Mouse (Mus musculus) CH12.LX (cell line): ENCODE data around the gene Necab3. TPM values are rescaled to one million over a fixed set of nuclear protein-coding genes. Genes with fewer than 3 reads are reported as not detected.

ENCODE experiments used
- DNase-seq: peaks from one replicate; pipeline ENCODE4 v3.0.0-alpha.2; 2013; ENCODE audit errors: extremely low read depth
- H3K27ac ChIP-seq: 2 replicates; pipeline ENCODE4 v1.5.1; 2012; ENCODE audit warnings: low read depth, mild to moderate bottlenecking, control low read depth, moderate library complexity; ENCODE audit not compliant: insufficient read depth
- H3K27me3 ChIP-seq: replicated peaks from 2 replicates; pipeline ENCODE3; 2012; ENCODE audit warnings: inconsistent platforms
- H3K36me3 ChIP-seq, 2 experiments: replicated peaks in 1 of 2; 2 replicates each; pipeline versions ENCODE3 to v1.6.1; 2012; ENCODE audit warnings: inconsistent platforms in 1 of 2, low read length in 1 of 2, mild to moderate bottlenecking in 1 of 2, mixed read lengths in 1 of 2, moderate library complexity in 1 of 2; ENCODE audit not compliant: control insufficient read depth in 1 of 2, insufficient read depth in 1 of 2
- H3K4me1 ChIP-seq, 2 experiments: 2 replicates each; pipeline ENCODE4 v1.6.1; 2012; ENCODE audit warnings: inconsistent platforms in 1 of 2, moderate library complexity in 1 of 2; ENCODE audit not compliant: insufficient read depth in 2 of 2, control insufficient read depth in 1 of 2
- H3K4me2 ChIP-seq: 2 replicates; pipeline ENCODE4 v1.6.1; 2012; ENCODE audit warnings: low read depth, mild to moderate bottlenecking, control low read depth; ENCODE audit not compliant: poor library complexity, insufficient read depth, severe bottlenecking
- H3K4me3 ChIP-seq, 3 experiments: fragments of 150-350 bp in 1 of 3; sonication (generic) in 1 of 3; replicated peaks in 1 of 3; 2 replicates each; pipeline versions ENCODE3 to v1.5.1; 2011 to 2012; ENCODE audit warnings: low read depth in 2 of 3, low read length in 2 of 3, mild to moderate bottlenecking in 2 of 3, moderate library complexity in 2 of 3, control low read depth in 1 of 3, improper control_type of control experiment in 1 of 3, inconsistent platforms in 1 of 3, mixed read lengths in 1 of 3; ENCODE audit not compliant: poor library complexity in 1 of 3
- H3K79me2 ChIP-seq: replicated peaks from 2 replicates; pipeline ENCODE4 v1.6.1; 2012; ENCODE audit warnings: mild to moderate bottlenecking, moderate library complexity; ENCODE audit not compliant: control insufficient read depth, poor library complexity, insufficient read depth, severe bottlenecking; ENCODE audit errors: extremely low read depth
- H3K9ac ChIP-seq: 2 replicates; pipeline ENCODE4 v1.6.1; 2012; ENCODE audit warnings: low read depth, mild to moderate bottlenecking, control low read depth, moderate library complexity; ENCODE audit not compliant: insufficient read depth
- H3K9me3 ChIP-seq: replicated peaks from 2 replicates; pipeline ENCODE3; 2012; ENCODE audit warnings: low read length, inconsistent platforms, mixed read lengths
- BHLHE40 ChIP-seq: IDR thresholded peaks from 2 replicates; pipeline ENCODE4 v1.6.1; 2011; ENCODE audit warnings: mild to moderate bottlenecking, low read depth, low read length, improper control_type of control experiment
- CHD2 ChIP-seq: IDR thresholded peaks from 2 replicates; pipeline ENCODE4 v1.6.1; 2011; ENCODE audit warnings: low read length, improper control_type of control experiment
- CTCF ChIP-seq, 2 experiments: IDR thresholded peaks in 1 of 2; conservative IDR thresholded peaks in 1 of 2; 2 replicates each; pipeline ENCODE4 v1.5.1; 2011 to 2012; ENCODE audit warnings: low read depth in 2 of 2, low read length in 2 of 2, improper control_type of control experiment in 1 of 2, inconsistent platforms in 1 of 2, mild to moderate bottlenecking in 1 of 2, moderate library complexity in 1 of 2
- E2F4 ChIP-seq: IDR thresholded peaks from 2 replicates; pipeline ENCODE4 v1.6.1; 2011; ENCODE audit warnings: low read depth, low read length, improper control_type of control experiment; ENCODE audit not compliant: insufficient replicate concordance
- EP300 ChIP-seq: IDR thresholded peaks from 2 replicates; pipeline ENCODE4 v1.6.1; 2011; ENCODE audit warnings: low read length, improper control_type of control experiment
- IRF4 ChIP-seq: IDR thresholded peaks from 2 replicates; pipeline ENCODE4 v1.6.1; 2014; ENCODE audit warnings: low read depth, mild to moderate bottlenecking, inconsistent platforms, low read length, improper control_type of control experiment
- JUN ChIP-seq: IDR thresholded peaks from 2 replicates; pipeline ENCODE4 v1.6.1; 2011; ENCODE audit warnings: low read depth, mild to moderate bottlenecking, low read length, improper control_type of control experiment, moderate library complexity; ENCODE audit not compliant: insufficient read depth
- JUND ChIP-seq: conservative IDR thresholded peaks from 2 replicates; pipeline ENCODE4 v1.6.1; 2011; ENCODE audit warnings: low read depth, low read length, improper control_type of control experiment
- KAT2A ChIP-seq: IDR thresholded peaks from 2 replicates; pipeline ENCODE4 v1.6.1; 2012; ENCODE audit warnings: low read length, improper control_type of control experiment, inconsistent platforms; ENCODE audit not compliant: insufficient replicate concordance
- MAFK ChIP-seq: IDR thresholded peaks from 2 replicates; pipeline ENCODE4 v1.6.1; 2011; ENCODE audit warnings: low read length, improper control_type of control experiment; ENCODE audit not compliant: insufficient replicate concordance
- MAX ChIP-seq: IDR thresholded peaks from 2 replicates; pipeline ENCODE4 v1.6.1; 2011; ENCODE audit warnings: low read length, improper control_type of control experiment
- MAZ ChIP-seq: IDR thresholded peaks from 2 replicates; pipeline ENCODE4 v1.6.1; 2012; ENCODE audit warnings: low read depth, mild to moderate bottlenecking, inconsistent platforms, low read length, improper control_type of control experiment, moderate library complexity
- MXI1 ChIP-seq: IDR thresholded peaks from 2 replicates; pipeline ENCODE4 v1.6.1; 2011; ENCODE audit warnings: mild to moderate bottlenecking, low read depth, low read length, improper control_type of control experiment
- NELFE ChIP-seq: IDR thresholded peaks from 2 replicates; pipeline ENCODE4 v1.6.1; 2011; ENCODE audit warnings: low read depth, low read length, improper control_type of control experiment
- NRF1 ChIP-seq: IDR thresholded peaks from 2 replicates; pipeline ENCODE4 v1.6.1; 2014; ENCODE audit warnings: low read depth, mild to moderate bottlenecking, inconsistent platforms, low read length, improper control_type of control experiment, moderate library complexity
- POLR2A ChIP-seq: IDR thresholded peaks from 2 replicates; pipeline ENCODE4 v1.6.1; 2011; ENCODE audit warnings: low read depth, mild to moderate bottlenecking, improper control_type of control experiment, low read length
- RAD21 ChIP-seq: IDR thresholded peaks from 2 replicates; pipeline ENCODE4 v1.6.1; 2011; ENCODE audit warnings: low read depth, mild to moderate bottlenecking, low read length, improper control_type of control experiment, moderate library complexity
- SIN3A ChIP-seq: IDR thresholded peaks from 2 replicates; pipeline ENCODE4 v1.6.1; 2012; ENCODE audit warnings: low read length, improper control_type of control experiment, inconsistent platforms
- SMC3 ChIP-seq: IDR thresholded peaks from 2 replicates; pipeline ENCODE4 v1.6.1; 2011; ENCODE audit warnings: low read depth, low read length, improper control_type of control experiment
- UBTF ChIP-seq: IDR thresholded peaks from 2 replicates; pipeline ENCODE4 v1.6.1; 2012; ENCODE audit warnings: low read depth, mild to moderate bottlenecking, inconsistent platforms, low read length, improper control_type of control experiment, moderate library complexity
- ZKSCAN1 ChIP-seq: IDR thresholded peaks from 2 replicates; pipeline ENCODE4 v1.6.1; 2012; ENCODE audit warnings: low read depth, inconsistent platforms, low read length, improper control_type of control experiment, borderline replicate concordance
- ZMIZ1 ChIP-seq: IDR thresholded peaks from 2 replicates; pipeline ENCODE4 v1.6.1; 2012; ENCODE audit warnings: low read depth, mild to moderate bottlenecking, inconsistent platforms, low read length, improper control_type of control experiment
- ZNF384 ChIP-seq: IDR thresholded peaks from 2 replicates; pipeline ENCODE4 v1.6.1; 2012; ENCODE audit warnings: low read depth, low read length, improper control_type of control experiment, inconsistent platforms
- dilution Hi-C: fragments of 300-500 bp; cut with MboI; formaldehyde crosslinking; loops from 2 replicates; pipeline ENCODE4 v1.14.3; 2020; ENCODE audit warnings: low sequenced_read_pairs; ENCODE audit not compliant: extremely low pct_unique_long_range_greater_than_20kb, extremely low pct_ligation_motif_present
- in situ Hi-C: fragments of 300-500 bp; cut with MboI; formaldehyde crosslinking; loops from 3 replicates; pipeline ENCODE4 v1.14.3; 2019; ENCODE audit warnings: low sequenced_read_pairs, low pct_ligation_motif_present, low pct_unique_long_range_greater_than_20kb, mixed read lengths
- polyA plus RNA-seq: library from polyadenylated mRNA; unstranded; fragments of >175 nt; gene quantifications from 2 replicates; pipeline ENCODE4 v1.2.1, GENCODE M21; 2012; ENCODE audit warnings: low read depth; ENCODE audit not compliant: insufficient read length
- total RNA-seq, 2 experiments: library from RNA; depleted of rRNA; stranded (reverse); fragments of 300-350 nt in 1 of 2; fragments of >200 nt in 1 of 2; gene quantifications; 2 replicates each; pipeline ENCODE4 v1.2.3; 2012 to 2014

Gene Necab3
- total and polyA plus RNA-seq, 3 experiments = 0.87 to 2.8 (median 1.6) TPM

DNA sequence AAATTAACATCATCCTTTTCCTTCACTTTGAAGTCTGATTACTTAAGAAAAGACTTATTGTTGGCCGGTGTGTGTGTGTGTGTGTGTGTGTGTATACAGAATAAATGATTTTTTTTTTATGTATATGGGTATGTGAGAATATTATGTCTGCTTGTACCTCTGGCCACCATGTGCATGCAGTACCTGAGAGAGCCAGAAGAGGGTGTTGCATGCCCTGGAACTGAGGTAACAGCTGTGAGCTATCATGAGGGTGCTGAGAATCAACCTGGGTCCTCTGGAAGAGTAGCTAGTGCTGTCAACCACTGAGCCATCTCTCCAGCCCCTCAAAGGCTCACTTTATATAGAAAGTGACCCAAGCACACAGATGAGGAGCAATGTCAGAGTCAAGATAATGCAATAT, 22.7 kb upstream of the Necab3 start:
- in situ Hi-C loops = no loop called here
- H3K27ac ChIP-seq = no peak overlapping the region
- no peaks in the 10 kb centered on the region for H3K27me3 ChIP-seq
- no peak overlapping the region for H3K4me3 ChIP-seq
- peaks cover 0 to 11% of the 10 kb centered on the region in 2 experiments; a peak in 2 of 4 replicates for H3K4me1 ChIP-seq
- dilution Hi-C loops = no loop called here
- H3K79me2 ChIP-seq = no peaks in the 10 kb centered on the region
- H3K36me3 ChIP-seq = no peaks in the 10 kb centered on the region
- no peak overlapping the region for H3K4me2 ChIP-seq
- DNase-seq = no peak
- TF ChIP-seq RAD21 = no peak; the same call in 1 of the 2 replicates
- peak; percentile 7 to 19; a peak in 1 of 4 replicates for TF ChIP-seq CTCF (conservative IDR thresholded peaks at IDR 0.05 in 1 of 2, IDR thresholded peaks at IDR 0.05 in 1 of 2; ENCODE audit: low read depth in 2 of 2, low read length in 2 of 2)
- TF ChIP-seq MAX = no peak
- no peak for TF ChIP-seq MAFK
- no peak for TF ChIP-seq EP300
- H3K9me3 ChIP-seq = no peaks in the 10 kb centered on the region
- H3K9ac ChIP-seq = no peak overlapping the region

DNA sequence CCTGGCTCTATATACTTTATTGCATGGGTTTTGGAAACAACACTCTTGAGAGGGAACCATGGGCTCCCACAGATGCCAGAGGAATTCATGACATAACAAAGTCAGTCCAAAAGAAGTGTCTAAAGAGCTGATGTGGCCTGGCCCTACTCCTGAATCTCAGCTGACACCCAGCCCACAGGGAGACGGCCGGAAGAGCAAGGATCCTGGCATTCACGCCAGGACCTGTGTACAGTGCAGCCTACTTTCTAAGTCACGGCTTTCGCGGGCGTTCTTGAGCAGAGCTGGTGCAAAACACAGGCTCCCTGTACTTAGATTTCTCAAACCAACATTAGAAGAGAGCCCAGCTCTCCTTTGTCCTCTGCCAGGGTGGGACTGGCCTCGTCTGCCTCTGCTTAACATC, 21.9 kb upstream of the Necab3 start:
- Histone ChIP-seq H3K4me1 (peaks cover 0 to 16% of the 10 kb centered on the region in 2 experiments; a peak in 2 of 4 replicates), H3K4me2 (no peak overlapping the region), H3K36me3 (no peaks in the 10 kb centered on the region), H3K9me3 (no peaks in the 10 kb centered on the region), H3K79me2 (no peaks in the 10 kb centered on the region), H3K4me3 (no peak overlapping the region), H3K27ac (no peak overlapping the region), H3K9ac (no peak overlapping the region), H3K27me3 (no peaks in the 10 kb centered on the region)
- in situ Hi-C loops (no loop called here), dilution Hi-C loops (no loop called here)
- no peak for DNase-seq
- TF ChIP-seq UBTF (no peak), BHLHE40 (no peak), NRF1 (no peak), POLR2A (no peak), RAD21 (no peak), CHD2 (no peak), SMC3 (no peak), MXI1 (no peak), MAX (no peak), EP300 (no peak), JUN (no peak)

DNA sequence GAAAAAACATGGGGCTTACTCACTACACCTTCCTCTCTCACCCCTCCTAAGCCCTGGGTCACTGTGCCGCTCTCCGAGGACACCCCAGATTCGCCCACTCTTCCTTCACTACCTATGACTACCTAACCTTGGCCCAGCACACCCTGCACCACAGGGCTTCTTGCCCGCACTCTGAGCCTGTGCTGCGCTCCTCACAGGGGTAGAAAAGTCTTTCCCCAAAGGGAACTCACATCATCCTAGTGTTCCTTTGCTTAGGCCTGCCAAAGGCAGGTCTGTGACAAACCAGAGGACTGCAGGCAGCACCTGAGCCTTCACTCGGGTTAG, 19.0 kb upstream of the Necab3 start:
- no peak for TF ChIP-seq POLR2A
- TF ChIP-seq SIN3A = no peak
- TF ChIP-seq ZKSCAN1 = no peak
- no peak for TF ChIP-seq MAZ
- no peak for TF ChIP-seq ZMIZ1
- TF ChIP-seq ZNF384 = no peak
- no peak for TF ChIP-seq CTCF (conservative IDR thresholded peaks at IDR 0.05 in 1 of 2, IDR thresholded peaks at IDR 0.05 in 1 of 2; ENCODE audit: low read depth in 2 of 2, low read length in 2 of 2)
- no peak for TF ChIP-seq E2F4
- no peak for TF ChIP-seq JUND
- TF ChIP-seq IRF4 = no peak
- no peak for TF ChIP-seq KAT2A
- no peak for TF ChIP-seq BHLHE40
- no peak for TF ChIP-seq NELFE
- no peak for TF ChIP-seq UBTF
- no peak overlapping the region for H3K9ac ChIP-seq
- no peak overlapping the region for H3K4me3 ChIP-seq
- dilution Hi-C loops = no loop called here
- H3K79me2 ChIP-seq = no peaks in the 10 kb centered on the region
- H3K36me3 ChIP-seq = no peaks in the 10 kb centered on the region
- no peak overlapping the region for H3K27ac ChIP-seq
- no peaks in the 10 kb centered on the region for H3K27me3 ChIP-seq
- no peaks in the 10 kb centered on the region for H3K9me3 ChIP-seq
- no peak for DNase-seq
- H3K4me2 ChIP-seq = no peak overlapping the region
- H3K4me1 ChIP-seq = peaks cover 4 to 24% of the 10 kb centered on the region in 2 experiments
- in situ Hi-C loops = no loop called here
